Mouse (Mus musculus) thymus, adult 2 months (tissue): ENCODE measurements around the gene Rcsd1.

Experiments used
- CTCF ChIP-seq: fragments of 200-500 bp; IDR thresholded peaks from 2 replicates; pipeline ENCODE4 v1.5.1; 2012; ENCODE audit warnings: mild to moderate bottlenecking, control low read depth, low read length, moderate library complexity, borderline replicate concordance; ENCODE audit not compliant: control insufficient read depth, poor library complexity, insufficient read depth; ENCODE audit errors: extremely low read depth
- POLR2A ChIP-seq: fragments of 200-500 bp; IDR thresholded peaks from 2 replicates; pipeline ENCODE4 v1.6.1; 2012; ENCODE audit warnings: mild to moderate bottlenecking, low read length, control low read depth, moderate library complexity; ENCODE audit not compliant: control insufficient read depth, poor library complexity, insufficient read depth; ENCODE audit errors: extremely low read depth

DNA sequence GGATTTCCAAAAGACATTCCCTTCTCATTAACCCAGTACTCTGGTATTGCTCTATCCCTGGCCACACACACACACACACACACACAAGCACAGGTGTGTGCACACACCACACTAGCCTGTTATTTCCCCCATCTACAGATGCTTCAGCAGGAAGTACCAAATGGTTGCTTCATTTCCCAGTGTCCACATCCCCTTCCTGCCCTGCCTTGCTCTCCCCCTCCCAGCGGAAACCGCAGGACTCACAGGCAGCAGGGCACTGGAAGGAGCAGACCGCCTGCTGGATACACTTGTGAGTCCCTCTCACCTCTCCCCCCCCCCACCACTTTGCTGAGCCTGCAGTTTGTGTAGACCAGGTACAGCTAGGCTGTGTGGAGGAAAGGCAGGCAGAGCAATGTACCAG lies 18.0 kb downstream of the Rcsd1 start:
- TF ChIP-seq CTCF (0 out of 2 replicates have a peak, but pooled peaks have one; percentile 40), POLR2A (no peak)
